Mouse (Mus musculus) C2C12 (cell line): ENCODE results near the gene Eif1.

Experiments used
- CEBPB ChIP-seq: IDR thresholded peaks from one replicate; pipeline ENCODE4 v1.6.1; 2011; ENCODE audit warnings: low read depth, mild to moderate bottlenecking, control low read depth, moderate library complexity
- CTCF ChIP-seq: IDR thresholded peaks from one replicate; pipeline ENCODE4 v1.5.1; 2011; ENCODE audit not compliant: control insufficient read depth, insufficient read depth, insufficient read length
- FOSL1 ChIP-seq: IDR thresholded peaks from one replicate; pipeline ENCODE4 v1.8.0; 2011; ENCODE audit warnings: mild to moderate bottlenecking, low read length; ENCODE audit not compliant: poor library complexity, insufficient read depth, severe bottlenecking
- MAX ChIP-seq: IDR thresholded peaks from one replicate; pipeline ENCODE4 v1.6.1; 2011; ENCODE audit warnings: mild to moderate bottlenecking, control low read depth
- MYOG ChIP-seq: IDR thresholded peaks from one replicate; pipeline ENCODE4 v1.6.1; 2011; ENCODE audit not compliant: control insufficient read depth, insufficient read length; ENCODE audit errors: extremely low read depth
- USF1 ChIP-seq: IDR thresholded peaks from one replicate; pipeline ENCODE4 v1.6.1; 2011; ENCODE audit warnings: low read depth, mild to moderate bottlenecking, control low read depth, moderate library complexity

DNA sequence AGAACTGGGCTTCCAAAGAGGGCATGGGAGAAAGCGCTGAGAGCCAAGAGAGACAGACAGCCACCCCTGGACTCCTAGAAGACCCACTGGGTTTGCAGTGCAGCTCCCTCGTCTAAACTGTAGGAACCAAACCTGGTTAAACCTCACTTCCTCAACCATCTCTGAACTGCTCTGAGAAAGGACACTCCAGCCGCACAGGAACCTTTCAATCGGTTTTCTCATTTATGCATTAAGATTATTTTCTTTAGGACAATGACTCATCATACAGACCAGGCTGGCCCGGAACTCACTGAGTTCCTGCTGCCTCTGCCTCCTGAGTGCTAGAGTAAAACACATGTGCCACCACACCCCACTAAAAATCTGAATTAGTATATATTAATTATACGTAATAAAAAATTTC lies 8.1 kb downstream of the Eif1 start:
- TF ChIP-seq CTCF (no peak), USF1 (no peak), FOSL1 (no peak), MYOG (no peak), CEBPB (no peak), MAX (no peak)
